Mouse (Mus musculus) heart, adult 2 months (tissue): ENCODE data around the gene Pnpla5.

Source experiments
- CTCF ChIP-seq: fragments of 200-600 bp; IDR thresholded peaks from 2 replicates; pipeline ENCODE4 v1.8.1; 2022; ENCODE audit warnings: antibody characterized with exemption, mild to moderate bottlenecking, moderate library complexity
- POLR2A ChIP-seq: fragments of 200-500 bp; IDR thresholded peaks from 2 replicates; pipeline ENCODE4 v1.6.1; 2011; ENCODE audit warnings: mild to moderate bottlenecking, low read depth, low read length, control low read depth; ENCODE audit not compliant: insufficient read depth

DNA sequence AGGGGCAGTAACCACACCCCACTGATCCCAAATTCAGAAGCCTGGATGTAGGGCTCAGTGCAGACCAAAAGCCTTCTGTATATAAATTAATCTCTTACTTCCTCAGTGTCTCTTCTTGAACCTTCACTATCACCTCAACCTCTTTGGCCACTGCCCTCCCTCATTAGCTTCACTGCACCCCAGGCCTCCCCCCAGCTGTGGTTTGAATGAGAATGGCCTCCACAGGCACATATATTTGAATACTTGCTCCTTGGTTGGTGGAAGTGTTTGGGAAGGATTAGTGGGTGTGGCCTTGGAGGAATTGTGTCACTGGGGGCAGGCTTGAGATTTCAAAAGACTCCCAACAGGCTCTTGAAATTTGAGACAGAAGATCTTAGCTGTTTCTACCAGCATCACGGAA lies 6.5 kb downstream of the Pnpla5 start:
- TF ChIP-seq CTCF, result no peak
- TF ChIP-seq POLR2A, result no peak
